Mouse (Mus musculus) CD4-positive helper T cell, adult 2 months (primary cell): Measurements from ENCODE around the gene Gm20661.

ENCODE experiments used
- DNase-seq: peaks from one replicate; pipeline ENCODE4 v3.0.0-alpha.2; 2012; ENCODE audit warnings: low read depth, missing footprints, low spot score

The Gm20661 gene

GRCm38 (mm10) chr9:107967437-107967836, 15.4 kb upstream of the Gm20661 start:
- DNase-seq, result no peak

- DNase-seq, result no peak
These were observed 14.3 kb upstream of the Gm20661 start for GRCm38 (mm10) chr9:107968531-107968930.

- DNase-seq, result no peak
These were observed 12.5 kb upstream of the Gm20661 start for GRCm38 (mm10) chr9:107970311-107970710.

- peak; percentile 58 for DNase-seq
These were observed 10.9 kb upstream of the Gm20661 start for GRCm38 (mm10) chr9:107971690-107972541.

- no peak for DNase-seq
These were observed 8.2 kb upstream of the Gm20661 start for GRCm38 (mm10) chr9:107974491-107975171.

- peak; percentile 82 for DNase-seq
These were observed 7.2 kb upstream of the Gm20661 start, which contains the start of gene Uba7 for GRCm38 (mm10) chr9:107975399-107976386. Gene Uba7 (plus strand): TSS chr9:107975505.

- no peak for DNase-seq
These were observed 4.0 kb upstream of the Gm20661 start for GRCm38 (mm10) chr9:107978815-107979214.

- DNase-seq, result no peak
These were observed 913 bp upstream of the Gm20661 start for GRCm38 (mm10) chr9:107981684-107982605.

GRCm38 (mm10) chr9:107983421-107983890, 598 bp downstream of the Gm20661 start:
- no peak for DNase-seq

GRCm38 (mm10) chr9:107984052-107984753, 1.3 kb downstream of the Gm20661 start:
- DNase-seq, result no peak

GRCm38 (mm10) chr9:107984754-107985055, 1.8 kb downstream of the Gm20661 start:
- no peak for DNase-seq

GRCm38 (mm10) chr9:107985131-107986119, 2.6 kb downstream of the Gm20661 start, which contains the start of gene Inka1:
Gene Inka1 (minus strand): TSS chr9:107985879.
- peak; percentile 92 for DNase-seq

- peak; percentile 73 for DNase-seq
These were observed 3.5 kb downstream of the Gm20661 start for GRCm38 (mm10) chr9:107986376-107986775.

- DNase-seq, result no peak
These were observed 5.1 kb downstream of the Gm20661 start for GRCm38 (mm10) chr9:107987950-107988349.

- no peak for DNase-seq
These were observed 9.3 kb downstream of the Gm20661 start, which contains the start of gene Cdhr4 for GRCm38 (mm10) chr9:107992197-107992596. Gene Cdhr4 (plus strand): TSS chr9:107992497.

- DNase-seq, result no peak
These were observed 10.2 kb downstream of the Gm20661 start for GRCm38 (mm10) chr9:107993013-107993412.

GRCm38 (mm10) chr9:107994464-107994863, 11.6 kb downstream of the Gm20661 start:
- DNase-seq, result peak; percentile 34

GRCm38 (mm10) chr9:107995513-107995912, 12.7 kb downstream of the Gm20661 start:
- no peak for DNase-seq
